Mouse (Mus musculus): Measurements from ENCODE around the gene Dusp6. TPM values are rescaled to one million over a fixed set of nuclear protein-coding genes. Genes with fewer than 3 reads are reported as not detected.

The Dusp6 gene
- polyA plus RNA-seq, 1 experiment, result 98.8 TPM

DNA sequence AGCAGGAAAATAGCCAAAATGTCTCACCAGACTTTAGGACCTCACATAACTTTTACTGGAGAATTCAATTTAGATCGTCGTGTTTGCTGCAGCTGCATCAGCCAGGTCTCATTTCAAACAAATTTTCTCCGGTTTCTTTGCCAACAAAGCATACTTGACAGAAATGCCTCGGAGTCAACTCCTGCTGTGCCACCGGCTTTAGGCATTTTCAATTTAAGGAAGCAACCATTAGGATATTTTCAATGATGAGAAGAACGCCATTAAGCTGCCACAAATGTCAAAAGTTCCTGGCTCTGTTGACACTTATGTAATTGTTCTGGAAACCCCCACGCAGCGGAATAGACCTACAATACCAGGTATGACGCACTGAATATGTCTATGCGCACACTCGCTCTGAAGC is 24.5 kb upstream of the Dusp6 start:
- no peak overlapping the region for H3K27ac ChIP-seq (ENCODE audit: insufficient read depth, low read depth, low read length)
- no peaks in the 10 kb centered on the region for H3K27me3 ChIP-seq (ENCODE audit: control insufficient read depth, insufficient read depth, low read length)
- no peak for TF ChIP-seq POLR2A (IDR thresholded peaks at IDR 0.05; ENCODE audit: low read depth, low read length)

DNA sequence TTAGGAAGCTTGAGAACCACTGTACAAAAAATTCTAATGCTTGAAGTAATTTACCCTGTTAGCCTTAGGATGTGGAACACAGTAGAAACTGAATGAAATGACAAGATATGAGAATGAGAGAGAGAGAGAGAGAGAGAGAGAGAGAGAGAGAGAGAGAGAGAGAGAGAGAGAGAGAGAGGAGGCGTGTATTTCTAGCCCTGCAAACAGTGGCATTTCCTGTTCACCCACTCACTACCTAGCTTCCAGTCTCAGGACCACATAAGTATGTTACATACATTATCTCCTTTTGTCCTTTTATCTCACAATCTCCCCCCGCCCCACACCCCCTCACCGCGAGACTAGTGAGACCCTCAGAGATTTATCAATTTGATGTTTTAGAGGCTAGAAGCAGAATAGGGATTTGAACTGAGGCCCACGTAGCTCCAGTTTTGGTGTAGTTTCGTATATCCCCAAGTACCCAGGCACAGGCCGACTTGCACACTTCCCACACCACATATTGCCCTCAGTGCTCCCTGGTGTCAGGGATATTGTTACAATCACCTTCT is 21.7 kb upstream of the Dusp6 start:
- Histone ChIP-seq H3K27me3 (ENCODE audit: control insufficient read depth, insufficient read depth, low read length) (no peaks in the 10 kb centered on the region), H3K36me3 (ENCODE audit: control insufficient read depth, insufficient read depth, low read length) (no peaks in the 10 kb centered on the region), H3K4me3 (ENCODE audit: low read depth, low read length) (no peak overlapping the region), H3K27ac (ENCODE audit: insufficient read depth, low read depth, low read length) (peak overlapping the region; percentile 25; the same call in 1 of the 2 replicates), H3K4me1 (ENCODE audit: control insufficient read depth, insufficient read depth, insufficient read length, low read length) (peaks cover 15% of the 10 kb centered on the region; the same call in 1 of the 2 replicates)
- TF ChIP-seq CTCF (IDR thresholded peaks at IDR 0.05; ENCODE audit: extremely low read depth, insufficient read length, insufficient replicate concordance, low read depth, low read length) (no peak), POLR2A (IDR thresholded peaks at IDR 0.05; ENCODE audit: low read depth, low read length) (no peak)
- 90% methylated on average over 7 of the region's 7 CpGs for WGBS

More for the DNA sequence above, 24.5 kb upstream of the Dusp6 start:
- WGBS, result 94% methylated on average over 11 of the region's 11 CpGs
- Histone ChIP-seq H3K4me1 (ENCODE audit: control insufficient read depth, insufficient read depth, insufficient read length, low read length) (peaks cover 10% of the 10 kb centered on the region; the same call in 1 of the 2 replicates), H3K4me3 (ENCODE audit: low read depth, low read length) (no peak overlapping the region), H3K36me3 (ENCODE audit: control insufficient read depth, insufficient read depth, low read length) (no peaks in the 10 kb centered on the region)

DNA sequence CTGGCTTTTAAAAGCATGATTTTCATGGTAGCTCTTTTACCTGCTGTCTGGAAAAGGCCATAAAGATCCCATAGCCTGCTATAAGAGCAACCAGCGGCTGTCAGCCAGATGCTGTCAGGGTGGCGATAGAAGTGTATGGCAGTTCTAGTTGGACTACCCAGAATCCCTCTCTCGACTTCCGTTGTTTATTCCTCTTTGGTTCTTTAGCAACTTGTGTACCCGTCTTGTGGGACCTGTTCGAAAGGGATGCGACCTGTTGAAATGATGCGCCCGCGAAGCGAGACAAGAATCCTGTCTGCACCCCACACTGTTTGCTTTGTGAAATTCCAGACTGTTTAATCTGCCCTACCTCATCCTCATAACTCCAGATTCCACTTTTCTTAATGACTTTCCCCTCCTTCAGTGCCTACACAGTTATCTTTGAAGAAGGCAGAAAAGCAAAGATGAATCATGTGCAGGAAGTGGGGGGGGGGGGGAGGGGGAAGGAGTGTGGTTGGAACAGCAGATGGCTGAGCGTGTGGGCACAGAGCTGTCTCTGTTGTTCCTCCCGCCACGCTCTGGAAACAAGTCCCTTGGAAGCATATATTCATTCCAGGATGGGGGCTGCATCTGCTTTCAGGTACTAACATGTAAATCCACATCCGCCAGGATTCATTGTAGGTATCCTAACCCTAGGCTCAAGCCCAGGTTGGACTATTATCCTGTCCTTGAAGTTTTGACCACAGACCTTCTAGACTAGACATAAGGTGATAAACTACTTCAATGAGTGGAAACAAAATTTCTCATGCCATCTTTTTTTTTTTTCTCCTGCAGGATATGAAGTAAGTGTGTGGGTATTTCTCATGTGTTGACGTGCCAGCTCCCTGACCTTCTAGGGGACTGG is 21.0 kb upstream of the Dusp6 start:
- 71% methylated on average over 16 of the region's 16 CpGs for WGBS
- Histone ChIP-seq H3K36me3 (ENCODE audit: control insufficient read depth, insufficient read depth, low read length) (no peaks in the 10 kb centered on the region), H3K4me3 (ENCODE audit: low read depth, low read length) (no peak overlapping the region), H3K4me1 (ENCODE audit: control insufficient read depth, insufficient read depth, insufficient read length, low read length) (peaks cover 14% of the 10 kb centered on the region; the same call in 1 of the 2 replicates), H3K27me3 (ENCODE audit: control insufficient read depth, insufficient read depth, low read length) (no peaks in the 10 kb centered on the region), H3K27ac (ENCODE audit: insufficient read depth, low read depth, low read length) (peak overlapping the region; percentile 25; the same call in 1 of the 2 replicates)
- TF ChIP-seq POLR2A (IDR thresholded peaks at IDR 0.05; ENCODE audit: low read depth, low read length) (no peak), CTCF (IDR thresholded peaks at IDR 0.05; ENCODE audit: extremely low read depth, insufficient read length, insufficient replicate concordance, low read depth, low read length) (no peak)

DNA sequence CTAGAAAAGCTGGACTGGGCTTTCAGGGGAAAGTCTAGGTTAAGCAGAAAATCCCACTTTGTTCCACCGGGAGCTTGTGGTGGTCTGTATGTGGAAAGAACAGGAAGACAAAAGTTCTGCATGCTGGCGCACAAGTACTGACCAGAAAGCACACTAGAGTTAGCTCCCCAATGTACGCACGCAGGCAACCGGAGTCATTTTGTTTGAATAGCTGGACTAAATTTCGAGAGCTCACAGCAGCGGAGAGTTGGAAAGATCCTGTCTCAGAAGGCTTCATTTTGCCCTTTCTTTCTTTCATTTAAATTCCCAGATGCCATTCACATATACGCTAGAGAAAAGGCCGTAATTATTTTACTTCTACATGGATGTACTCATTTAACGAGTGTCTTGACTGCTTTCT is 20.3 kb upstream of the Dusp6 start:
- TF ChIP-seq CTCF (IDR thresholded peaks at IDR 0.05; ENCODE audit: extremely low read depth, insufficient read length, insufficient replicate concordance, low read depth, low read length), result no peak
- TF ChIP-seq POLR2A (IDR thresholded peaks at IDR 0.05; ENCODE audit: low read depth, low read length), result no peak
- 94% methylated on average over 10 of the region's 10 CpGs for WGBS

DNA sequence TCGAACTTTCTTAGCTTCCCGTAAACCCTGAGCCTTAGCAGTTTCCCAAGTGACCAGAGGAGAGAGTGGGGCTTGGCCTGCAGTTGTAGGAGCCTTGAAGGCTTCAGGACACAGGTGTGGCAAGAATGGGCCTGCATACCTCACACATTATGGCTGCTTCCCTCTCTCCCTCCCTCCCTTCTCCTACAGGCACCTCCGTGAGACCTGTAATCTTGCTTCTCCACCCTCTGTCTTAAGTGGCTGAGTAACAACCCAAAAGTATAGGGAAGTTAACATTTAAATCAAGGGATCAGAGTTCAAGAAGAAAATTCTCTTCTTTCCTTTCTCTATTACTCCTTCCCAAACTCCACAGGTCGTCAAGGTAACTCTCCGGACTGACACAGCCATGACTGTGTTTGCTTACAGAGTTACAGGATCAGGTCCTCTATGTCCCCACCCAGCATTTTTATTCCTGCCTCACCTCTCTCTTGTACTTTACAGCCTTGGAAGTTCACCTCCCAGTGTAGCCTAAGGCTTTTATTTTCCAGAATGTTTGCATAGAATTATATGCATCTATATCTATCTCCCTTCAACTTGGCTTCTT is 19.0 kb upstream of the Dusp6 start:
- no peak overlapping the region for H3K4me3 ChIP-seq (ENCODE audit: low read depth, low read length)
- H3K27me3 ChIP-seq (ENCODE audit: control insufficient read depth, insufficient read depth, low read length), result no peaks in the 10 kb centered on the region
- peaks cover 13% of the 10 kb centered on the region; the same call in 1 of the 2 replicates for H3K4me1 ChIP-seq (ENCODE audit: control insufficient read depth, insufficient read depth, insufficient read length, low read length)
- 30% methylated on average over 5 of the region's 5 CpGs for WGBS
- H3K27ac ChIP-seq (ENCODE audit: insufficient read depth, low read depth, low read length), result peak overlapping the region; percentile 71
- TF ChIP-seq CTCF (IDR thresholded peaks at IDR 0.05; ENCODE audit: extremely low read depth, insufficient read length, insufficient replicate concordance, low read depth, low read length), result no peak
- TF ChIP-seq POLR2A (IDR thresholded peaks at IDR 0.05; ENCODE audit: low read depth, low read length), result no peak
- no peaks in the 10 kb centered on the region for H3K36me3 ChIP-seq (ENCODE audit: control insufficient read depth, insufficient read depth, low read length)

More for the DNA sequence above, 20.3 kb upstream of the Dusp6 start:
- no peak overlapping the region for H3K27ac ChIP-seq (ENCODE audit: insufficient read depth, low read depth, low read length)
- H3K4me1 ChIP-seq (ENCODE audit: control insufficient read depth, insufficient read depth, insufficient read length, low read length), result peaks cover 16% of the 10 kb centered on the region; the same call in 1 of the 2 replicates
- H3K36me3 ChIP-seq (ENCODE audit: control insufficient read depth, insufficient read depth, low read length), result no peaks in the 10 kb centered on the region
- H3K27me3 ChIP-seq (ENCODE audit: control insufficient read depth, insufficient read depth, low read length), result no peaks in the 10 kb centered on the region
- H3K4me3 ChIP-seq (ENCODE audit: low read depth, low read length), result no peak overlapping the region

DNA sequence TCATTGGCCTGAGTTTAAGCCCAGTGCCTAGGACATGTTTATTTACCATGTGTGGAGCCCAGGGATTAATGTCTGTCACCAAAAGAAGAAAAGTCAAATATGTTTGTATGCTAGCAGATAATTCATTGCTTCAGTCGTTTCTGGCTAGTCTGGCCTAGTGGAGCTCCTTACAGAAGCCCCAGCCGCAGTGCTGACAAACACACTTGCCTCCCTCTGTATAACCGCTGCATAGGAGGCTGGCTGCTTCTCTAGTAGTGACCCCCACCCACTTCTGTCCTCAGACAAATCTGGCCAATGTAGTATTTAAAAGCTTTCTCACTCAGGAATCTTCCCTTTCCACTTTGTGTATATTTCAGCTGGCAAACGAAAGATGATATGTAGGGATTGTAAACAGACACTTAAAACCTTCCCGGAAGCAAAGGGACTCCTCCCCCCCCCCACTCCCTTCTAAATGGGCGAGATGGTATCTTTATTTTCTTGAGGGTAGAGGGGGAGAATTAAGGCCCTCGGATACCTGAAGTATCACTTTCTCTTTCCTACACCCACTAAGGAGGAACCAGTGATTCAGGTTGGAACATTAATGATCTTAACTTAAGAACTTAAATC is 18.3 kb upstream of the Dusp6 start:
- no peak overlapping the region for H3K4me3 ChIP-seq (ENCODE audit: low read depth, low read length)
- H3K27ac ChIP-seq (ENCODE audit: insufficient read depth, low read depth, low read length), result peak overlapping the region; percentile 71
- no peaks in the 10 kb centered on the region for H3K27me3 ChIP-seq (ENCODE audit: control insufficient read depth, insufficient read depth, low read length)
- no peaks in the 10 kb centered on the region for H3K36me3 ChIP-seq (ENCODE audit: control insufficient read depth, insufficient read depth, low read length)
- WGBS, result 26% methylated on average over 7 of the region's 7 CpGs
- TF ChIP-seq CTCF (IDR thresholded peaks at IDR 0.05; ENCODE audit: extremely low read depth, insufficient read length, insufficient replicate concordance, low read depth, low read length) (no peak), POLR2A (IDR thresholded peaks at IDR 0.05; ENCODE audit: low read depth, low read length) (no peak)
- H3K4me1 ChIP-seq (ENCODE audit: control insufficient read depth, insufficient read depth, insufficient read length, low read length), result peaks cover 14% of the 10 kb centered on the region; the same call in 1 of the 2 replicates
